Mouse (Mus musculus) hindbrain, embryonic 16.5 days (tissue): ENCODE results near the gene Gpsm1. TPM values are rescaled to one million over a fixed set of nuclear protein-coding genes. Genes with fewer than 3 reads are reported as not detected.

Experiments
- ATAC-seq: fragments of 200-750 bp; cut with Nextera tagmentation; 2 replicates; pipeline ENCODE4 v1.8.0; 2017; ENCODE audit warnings: moderate TSS enrichment, moderate library complexity
- H3K27ac ChIP-seq: fragments of 300-500 bp; sonication (generic); 2 replicates; pipeline ENCODE4 v1.5.1; 2014; ENCODE audit warnings: low read depth, mild to moderate bottlenecking, control low read depth, low read length, moderate library complexity
- H3K27me3 ChIP-seq: fragments of 300-500 bp; sonication (generic); replicated peaks from 2 replicates; pipeline ENCODE4 v1.6.1; 2014; ENCODE audit warnings: low read length; ENCODE audit not compliant: control insufficient read depth, insufficient read depth
- H3K36me3 ChIP-seq: fragments of 300-500 bp; sonication (generic); 2 replicates; pipeline ENCODE4 v1.6.1; 2014; ENCODE audit warnings: mild to moderate bottlenecking, low read length, moderate library complexity, mixed read lengths; ENCODE audit not compliant: control insufficient read depth, insufficient read depth
- H3K4me1 ChIP-seq: fragments of 300-500 bp; sonication (generic); 2 replicates; pipeline ENCODE4 v1.6.1; 2014; ENCODE audit warnings: low read depth, low read length; ENCODE audit not compliant: control insufficient read depth, insufficient read depth
- H3K4me2 ChIP-seq: fragments of 300-500 bp; sonication (generic); 2 replicates; pipeline ENCODE4 v1.6.1; 2014; ENCODE audit warnings: mild to moderate bottlenecking, low read length, control low read depth, moderate library complexity
- H3K4me3 ChIP-seq: fragments of 300-500 bp; sonication (generic); 2 replicates; pipeline ENCODE4 v1.5.1; 2014; ENCODE audit warnings: mild to moderate bottlenecking, low read length, control low read depth, moderate library complexity
- H3K9ac ChIP-seq: fragments of 300-500 bp; sonication (generic); 2 replicates; pipeline ENCODE4 v1.6.1; 2014; ENCODE audit warnings: low read depth, mild to moderate bottlenecking, control low read depth, low read length, moderate library complexity
- H3K9me3 ChIP-seq: fragments of 300-500 bp; sonication (generic); 2 replicates; pipeline ENCODE4 v1.6.1; 2014; ENCODE audit warnings: mild to moderate bottlenecking, low read length, moderate library complexity; ENCODE audit not compliant: control insufficient read depth
- WGBS: fragments of 180-500 bp; shearing (Covaris S2); extraction: QIAGEN DNeasy Blood & Tissue Kit; methylation state at CpG from one replicate; pipeline ENCODE4 v1.1.7; 2014; 5-methylcytosine and 5-hydroxymethylcytosine counted together
- polyA plus RNA-seq: library from polyadenylated mRNA; unstranded; fragments of >200 nt; fragmentation: Nextera tagmentation; extraction: Ambion mirVana; gene quantifications from 2 replicates; pipeline ENCODE4 v1.2.1, GENCODE M21; 2015

The Gpsm1 gene
- polyA plus RNA-seq, 1 experiment from 2014 or later, result 177 TPM

GRCm38 (mm10) chr2:26305555-26305954 lies 9.8 kb upstream of the Gpsm1 start:
- Histone ChIP-seq H3K27ac (no peak overlapping the region), H3K4me3 (no peak overlapping the region), H3K4me1 (peaks cover 2% of the 10 kb centered on the region; the same call in 1 of the 2 replicates), H3K9ac (no peak overlapping the region), H3K4me2 (no peak overlapping the region), H3K9me3 (no peaks in the 10 kb centered on the region; the same call in 1 of the 2 replicates), H3K36me3 (no peaks in the 10 kb centered on the region), H3K27me3 (no peaks in the 10 kb centered on the region)
- ATAC-seq, result no peak
- 86% methylated on average over 2 of the region's 2 CpGs for WGBS

DNA sequence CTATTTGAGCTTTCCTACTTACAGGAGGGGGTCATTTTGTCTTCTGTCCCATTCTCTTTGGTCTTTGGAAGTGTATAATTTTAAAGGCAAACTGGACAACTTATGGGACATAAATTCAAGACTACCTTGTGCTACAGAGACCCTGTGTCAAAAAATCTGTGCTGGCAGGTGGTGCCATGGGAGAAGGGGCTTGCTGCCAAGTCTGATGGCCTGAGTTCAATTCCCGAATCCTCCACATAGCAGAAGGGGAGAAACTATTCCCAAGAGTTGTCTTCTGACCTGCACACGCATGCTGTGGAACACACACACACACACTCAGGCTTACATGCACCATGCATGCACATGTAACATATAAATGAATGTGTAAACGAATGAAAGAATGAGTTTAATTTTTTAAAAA lies 8.6 kb upstream of the Gpsm1 start:
- no peaks in the 10 kb centered on the region for H3K27me3 ChIP-seq
- no peak overlapping the region for H3K4me2 ChIP-seq
- no peaks in the 10 kb centered on the region for H3K36me3 ChIP-seq
- no peak for ATAC-seq
- no peaks in the 10 kb centered on the region for H3K4me1 ChIP-seq
- no peak overlapping the region for H3K27ac ChIP-seq
- WGBS, result 94% methylated on average over 3 of the region's 3 CpGs
- no peak overlapping the region for H3K4me3 ChIP-seq
- no peaks in the 10 kb centered on the region; the same call in 1 of the 2 replicates for H3K9me3 ChIP-seq
- H3K9ac ChIP-seq, result no peak overlapping the region

DNA sequence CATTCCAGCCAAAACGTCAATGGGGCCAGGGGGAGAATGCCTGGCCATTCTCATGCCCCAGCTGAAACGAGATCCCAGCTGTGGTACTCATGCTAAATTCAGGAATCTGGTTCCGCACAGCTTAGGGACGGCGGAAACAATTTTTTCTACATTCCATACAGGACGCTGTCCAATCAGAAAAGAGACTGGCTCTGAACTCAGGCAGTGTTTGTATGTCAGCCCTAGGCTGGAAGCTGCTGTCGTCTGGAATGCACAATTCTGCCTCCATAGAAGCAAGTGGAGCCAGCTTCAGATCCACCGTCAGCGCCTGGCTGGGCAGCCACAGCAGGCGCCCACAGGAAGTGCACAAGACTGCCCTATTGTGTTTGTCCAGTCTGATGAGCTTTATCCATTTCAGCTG lies 5.6 kb upstream of the Gpsm1 start:
- H3K27me3 ChIP-seq, result no peaks in the 10 kb centered on the region
- ATAC-seq, result 0 out of 2 replicates have a peak, but pooled peaks have one; percentile 52
- H3K9me3 ChIP-seq, result no peaks in the 10 kb centered on the region
- no peaks in the 10 kb centered on the region; the same call in 1 of the 2 replicates for H3K4me1 ChIP-seq
- H3K9ac ChIP-seq, result 0 out of 2 replicates have a peak overlapping the region, but pooled peaks have one; percentile 9
- H3K4me3 ChIP-seq, result no peak overlapping the region
- H3K4me2 ChIP-seq, result peak overlapping the region; percentile 8; the same call in 1 of the 2 replicates
- no peaks in the 10 kb centered on the region for H3K36me3 ChIP-seq
- WGBS, result 17% methylated on average over 10 of the region's 10 CpGs
- H3K27ac ChIP-seq, result 0 out of 2 replicates have a peak overlapping the region, but pooled peaks have one; percentile 4

DNA sequence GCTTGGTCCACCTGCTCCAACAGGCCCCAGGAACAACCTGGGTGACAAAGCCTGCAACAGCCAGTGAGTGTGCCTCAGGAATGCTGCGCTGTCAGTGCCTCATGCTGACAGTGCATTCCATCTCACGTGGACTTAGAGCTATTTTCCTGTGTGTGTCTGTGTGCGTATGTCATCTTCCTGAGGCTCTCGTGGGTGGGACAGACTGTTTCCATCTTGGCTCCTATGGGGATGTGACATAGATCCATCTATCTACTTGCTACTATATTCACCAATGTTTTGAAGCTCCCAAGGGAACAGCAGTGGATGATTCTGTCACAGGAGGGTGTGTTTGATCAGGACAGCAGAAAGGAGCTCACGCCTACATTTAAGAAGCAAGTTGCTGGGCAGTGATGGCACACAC lies 3.4 kb upstream of the Gpsm1 start:
- H3K4me1 ChIP-seq, result peaks cover 7% of the 10 kb centered on the region
- no peaks in the 10 kb centered on the region for H3K9me3 ChIP-seq
- H3K27me3 ChIP-seq, result no peaks in the 10 kb centered on the region
- 67% methylated on average over 5 of the region's 5 CpGs for WGBS
- H3K36me3 ChIP-seq, result no peaks in the 10 kb centered on the region
- ATAC-seq, result no peak
- no peak overlapping the region for H3K4me3 ChIP-seq
- H3K4me2 ChIP-seq, result no peak overlapping the region
- no peak overlapping the region for H3K27ac ChIP-seq
- H3K9ac ChIP-seq, result no peak overlapping the region

DNA sequence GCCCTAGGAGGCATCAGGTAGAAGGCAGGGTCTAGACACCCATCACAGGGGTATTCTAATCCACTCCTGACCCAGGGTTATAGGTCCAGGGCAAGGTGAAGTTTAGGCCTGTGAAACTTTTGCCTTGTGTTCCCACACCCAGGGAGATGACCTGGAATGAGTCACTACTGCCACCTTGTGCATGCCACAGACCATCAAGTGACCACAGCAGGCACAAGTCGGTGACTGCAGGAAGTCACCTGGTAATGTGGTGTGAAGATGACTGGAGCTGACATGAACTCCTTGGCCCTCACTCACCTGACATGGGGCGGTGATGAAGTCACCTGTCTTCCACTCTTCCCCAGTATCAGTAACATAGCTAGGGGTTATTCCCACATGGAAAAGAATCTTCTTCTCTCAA lies 2.5 kb upstream of the Gpsm1 start:
- Histone ChIP-seq H3K9ac (no peak overlapping the region), H3K27ac (no peak overlapping the region), H3K4me3 (no peak overlapping the region), H3K27me3 (no peaks in the 10 kb centered on the region), H3K36me3 (no peaks in the 10 kb centered on the region), H3K4me1 (peaks cover 16% of the 10 kb centered on the region), H3K9me3 (no peaks in the 10 kb centered on the region), H3K4me2 (no peak overlapping the region)
- 73% methylated on average over 2 of the region's 2 CpGs for WGBS
- ATAC-seq, result no peak

DNA sequence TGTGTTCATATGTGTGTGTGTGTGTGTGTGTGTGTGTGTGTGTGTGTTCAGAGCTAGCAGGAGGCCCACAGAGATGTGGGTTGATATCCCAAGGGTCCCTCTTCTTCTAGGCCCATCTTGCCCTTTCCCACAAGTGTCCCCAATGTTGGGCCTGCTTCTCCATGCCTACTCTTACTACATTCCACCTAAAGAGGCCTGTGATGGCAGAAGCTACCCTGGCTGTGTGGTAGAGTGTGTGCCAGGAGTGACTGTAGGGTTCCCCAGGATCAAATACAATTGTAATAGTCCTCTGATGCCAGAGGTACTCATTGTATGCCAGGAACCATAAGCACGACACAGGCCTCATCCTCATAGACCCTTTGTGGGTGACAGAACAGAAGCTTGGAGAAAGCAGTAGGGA lies 1.9 kb upstream of the Gpsm1 start:
- Histone ChIP-seq H3K27ac (no peak overlapping the region), H3K27me3 (no peaks in the 10 kb centered on the region), H3K9me3 (no peaks in the 10 kb centered on the region), H3K4me1 (peaks cover 22% of the 10 kb centered on the region), H3K36me3 (no peaks in the 10 kb centered on the region), H3K4me3 (no peak overlapping the region), H3K4me2 (no peak overlapping the region), H3K9ac (no peak overlapping the region)
- 94% methylated on average over 1 of the region's 1 CpGs for WGBS
- ATAC-seq, result no peak

DNA sequence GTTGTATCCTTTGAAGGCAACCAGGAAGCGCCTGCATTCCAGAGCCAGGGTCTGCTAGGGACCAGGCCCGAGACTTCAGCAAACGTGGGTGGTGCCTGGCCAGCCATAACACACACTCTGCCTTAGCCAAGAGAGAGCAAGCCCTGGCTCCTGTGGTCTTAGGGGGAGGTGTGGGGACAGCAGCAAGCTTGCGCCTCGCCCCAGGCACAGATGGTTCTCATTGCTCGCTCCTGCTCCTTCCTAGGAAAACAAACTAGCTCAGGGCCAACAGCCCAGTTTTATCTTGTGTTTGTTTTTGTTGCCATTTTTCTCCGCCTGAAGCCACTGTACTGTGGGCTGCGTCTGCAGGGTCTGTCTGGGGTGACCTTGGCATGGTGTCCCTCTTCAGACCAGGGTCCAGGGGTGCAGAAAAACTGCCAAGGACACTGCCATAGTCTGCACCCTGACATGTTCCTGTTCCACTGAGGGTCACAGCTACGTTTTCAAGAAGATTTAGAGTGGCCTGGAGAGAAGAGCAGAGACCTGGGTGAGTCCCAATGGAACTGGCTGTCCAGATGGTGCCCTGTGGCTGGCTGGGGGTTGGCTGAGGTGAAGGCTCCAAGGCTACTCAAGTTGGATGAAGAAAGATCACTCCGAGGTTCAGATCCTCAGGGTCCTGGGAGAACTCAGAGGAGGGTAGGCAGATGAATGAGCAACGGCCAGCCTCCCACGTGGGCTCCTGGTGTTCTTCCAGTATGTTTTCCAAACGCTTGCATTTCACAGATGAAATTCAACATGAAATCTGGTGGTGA lies 839 bp upstream of the Gpsm1 start:
- peak overlapping the region; percentile 96 for H3K9ac ChIP-seq
- peak overlapping the region; percentile 95 for H3K4me2 ChIP-seq
- peaks cover 33% of the 10 kb centered on the region for H3K4me1 ChIP-seq
- H3K4me3 ChIP-seq, result peak overlapping the region; percentile 93
- ATAC-seq, result no peak
- no peaks in the 10 kb centered on the region for H3K9me3 ChIP-seq
- H3K36me3 ChIP-seq, result no peaks in the 10 kb centered on the region
- H3K27me3 ChIP-seq, result no peaks in the 10 kb centered on the region
- peak overlapping the region; percentile 99 for H3K27ac ChIP-seq
- WGBS, result 57% methylated on average over 13 of the region's 13 CpGs

- peak; percentile 24 for ATAC-seq
- 0% methylated on average over 10 of the region's 11 CpGs for WGBS
- peak overlapping the region; percentile 93 for H3K4me3 ChIP-seq
- no peaks in the 10 kb centered on the region for H3K9me3 ChIP-seq
- H3K9ac ChIP-seq, result peak overlapping the region; percentile 96
- H3K27ac ChIP-seq, result peak overlapping the region; percentile 99
- no peaks in the 10 kb centered on the region for H3K27me3 ChIP-seq
- H3K4me2 ChIP-seq, result peak overlapping the region; percentile 95
- H3K4me1 ChIP-seq, result peaks cover 47% of the 10 kb centered on the region
- no peaks in the 10 kb centered on the region for H3K36me3 ChIP-seq
These were observed 603 bp downstream of the Gpsm1 start for GRCm38 (mm10) chr2:26315925-26316311.

- H3K9ac ChIP-seq, result peak overlapping the region; percentile 96
- H3K27me3 ChIP-seq, result no peaks in the 10 kb centered on the region
- peak overlapping the region; percentile 93 for H3K4me3 ChIP-seq
- H3K9me3 ChIP-seq, result no peaks in the 10 kb centered on the region
- H3K27ac ChIP-seq, result peak overlapping the region; percentile 99
- H3K4me2 ChIP-seq, result peak overlapping the region; percentile 95
- no peaks in the 10 kb centered on the region for H3K36me3 ChIP-seq
- ATAC-seq, result no peak
- WGBS, result 36% methylated on average over 9 of the region's 9 CpGs
- peaks cover 50% of the 10 kb centered on the region for H3K4me1 ChIP-seq
These were observed 1.4 kb downstream of the Gpsm1 start for GRCm38 (mm10) chr2:26316576-26317246.
